Mouse (Mus musculus) adrenal gland, adult (tissue): Measurements from ENCODE around the gene Ngfr.
A peak's percentile ranks its signal among the peaks of the same experiment; 100 is the strongest.

Source experiments
- DNase-seq, 2 experiments: peaks; one replicate each; pipeline ENCODE4 v3.0.0; 2022 to 2023; ENCODE audit warnings: low spot score in 1 of 2; ENCODE audit not compliant: inconsistent age in 2 of 2

The Ngfr gene

GRCm38 (mm10) chr11:95567936-95568715 is 19.4 kb downstream of the Ngfr start:
- no peak for DNase-seq

DNA sequence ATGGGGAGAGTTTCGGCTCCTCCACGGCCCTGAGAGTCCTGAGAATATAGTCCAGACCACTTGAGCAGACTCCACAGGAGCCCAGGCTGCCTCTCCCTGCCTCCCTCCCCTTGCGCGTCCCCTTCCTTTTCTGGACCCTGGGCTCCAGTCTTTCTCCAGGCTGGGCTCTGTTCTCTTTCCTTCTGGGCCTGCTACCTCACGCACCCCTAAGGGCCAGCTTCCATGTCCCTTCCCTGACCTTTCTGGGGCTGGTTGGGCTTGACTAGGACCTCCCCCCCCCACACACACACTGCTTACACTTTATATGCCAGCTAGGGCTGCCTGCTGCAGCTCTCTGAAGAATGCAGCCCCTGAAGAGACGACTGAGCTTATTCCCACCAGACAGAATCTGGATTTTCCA is 20.2 kb downstream of the Ngfr start:
- no peak for DNase-seq

- DNase-seq, result no peak
Measured at GRCm38 (mm10) chr11:95565327-95565726, 22.2 kb downstream of the Ngfr start.

- no peak for DNase-seq
Measured at GRCm38 (mm10) chr11:95563849-95564248, 23.7 kb downstream of the Ngfr start.

DNA sequence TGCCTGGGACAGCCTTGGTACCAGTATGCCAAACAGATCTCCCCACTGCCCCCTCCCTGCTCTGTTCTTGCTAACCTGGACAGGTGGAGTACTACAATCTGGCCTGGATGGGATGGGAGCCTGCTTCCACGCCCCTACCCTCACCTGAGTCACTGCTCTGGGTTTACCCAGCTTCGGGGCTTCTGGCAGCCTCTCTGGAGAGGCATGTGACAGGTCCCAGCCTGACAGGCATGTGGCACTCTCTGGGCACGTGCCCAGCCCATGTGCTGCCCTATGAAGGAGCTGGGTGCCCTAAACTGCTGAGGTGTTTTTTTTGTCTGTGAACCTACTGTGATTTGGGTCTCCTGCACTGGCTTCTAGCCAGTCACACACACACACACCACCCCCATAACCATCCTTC is 26.8 kb downstream of the Ngfr start:
- DNase-seq, result peak in 1 of 2 experiments; percentile 24

DNA sequence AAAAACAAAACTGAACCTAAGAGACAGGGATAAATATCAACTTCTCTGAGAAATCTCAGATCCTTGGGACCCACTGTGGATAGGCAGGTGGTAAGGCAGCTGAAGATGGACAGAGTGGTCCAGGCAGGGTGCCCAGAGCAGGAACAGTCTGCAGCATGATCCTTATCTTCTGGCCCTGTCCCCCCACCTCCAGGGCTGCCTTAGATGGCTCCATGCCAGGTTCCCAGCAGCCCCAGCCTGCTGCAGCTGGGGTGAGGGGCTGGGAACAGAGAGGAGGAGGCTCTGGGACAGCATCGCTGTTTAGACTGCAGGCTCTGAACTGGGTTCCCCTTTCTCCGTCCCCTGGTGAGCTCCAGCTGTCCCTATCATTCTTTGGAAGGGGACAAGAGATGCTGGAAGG is 27.8 kb downstream of the Ngfr start:
- DNase-seq, result no peak

DNA sequence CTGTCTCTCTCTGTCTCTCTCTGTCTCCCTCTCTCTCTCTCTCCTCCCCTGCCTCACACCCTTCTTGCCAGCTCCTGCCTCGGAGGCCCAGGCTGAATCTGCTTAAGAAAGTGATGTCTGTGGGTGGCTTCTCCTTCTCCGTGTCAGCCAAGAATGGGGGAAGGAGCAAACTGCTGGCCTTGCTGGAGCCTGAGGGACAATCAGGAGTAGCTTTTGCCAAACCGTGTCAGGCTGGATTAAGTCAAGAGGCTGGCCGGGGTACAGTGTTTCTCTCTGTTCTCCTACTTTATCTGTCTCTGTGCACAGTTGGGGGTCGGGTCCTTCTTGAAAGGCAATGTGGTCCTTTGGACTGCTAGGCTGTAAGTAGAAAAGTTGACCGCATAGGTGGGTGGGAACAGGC is 29.8 kb downstream of the Ngfr start:
- no peak for DNase-seq

- DNase-seq, result no peak
Measured at GRCm38 (mm10) chr11:95557032-95557431, 30.5 kb downstream of the Ngfr start.

DNA sequence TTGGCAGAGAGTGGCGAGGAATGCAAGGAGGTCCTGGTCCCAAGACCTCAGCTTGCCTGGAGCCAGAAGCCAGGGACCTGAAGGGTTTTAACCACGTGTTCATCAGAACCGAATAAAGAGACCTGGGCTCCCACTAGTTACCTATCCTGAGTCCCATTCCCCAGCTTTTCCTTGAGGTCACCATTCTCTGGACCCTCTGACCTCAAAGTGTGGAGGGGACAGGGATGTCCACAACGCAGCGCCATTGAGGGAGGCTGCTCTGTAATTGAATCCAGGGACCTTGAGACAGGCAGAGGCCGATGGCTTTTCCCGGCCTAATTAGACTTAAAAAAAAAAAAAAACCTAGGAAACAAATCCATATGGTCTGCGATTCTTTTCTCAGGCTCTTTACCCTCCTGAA is 32.3 kb downstream of the Ngfr start:
- no peak for DNase-seq

- no peak for DNase-seq
Measured at GRCm38 (mm10) chr11:95550301-95551021, 37.1 kb downstream of the Ngfr start.

DNA sequence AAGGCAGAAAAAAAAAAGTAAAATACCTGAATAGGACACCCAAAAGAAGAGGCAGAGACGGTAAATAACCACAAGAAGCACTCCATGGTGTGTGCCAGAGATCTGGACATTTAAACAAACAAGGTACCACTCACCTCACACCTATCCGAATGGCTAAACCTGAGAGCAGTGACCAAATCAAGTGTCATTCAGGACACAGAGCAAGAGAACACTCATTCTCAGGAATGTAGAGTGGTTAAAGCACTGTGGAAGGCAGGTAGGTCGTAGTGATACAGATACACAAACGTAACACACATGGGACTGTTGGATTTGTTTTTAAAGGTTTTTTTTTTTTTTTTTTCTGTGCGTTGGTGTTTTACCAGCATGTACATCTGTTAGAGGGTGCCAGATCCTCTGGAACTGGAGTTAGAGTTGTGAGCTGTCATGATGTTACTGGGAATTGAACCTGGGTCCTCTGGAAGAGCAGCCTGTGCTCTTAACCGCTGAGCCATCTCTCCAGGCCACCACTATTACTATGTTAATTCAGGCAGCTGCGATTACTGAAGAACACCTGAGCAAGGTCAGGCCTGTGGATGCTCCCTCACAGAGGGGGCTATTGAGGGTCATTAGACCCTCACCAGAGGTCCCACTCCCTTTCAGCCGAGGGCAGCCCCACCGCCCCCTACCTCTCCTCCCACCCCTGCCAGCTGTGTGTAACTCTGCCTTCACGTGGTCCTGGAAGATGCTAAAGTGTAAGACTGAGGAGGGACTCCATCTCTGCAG is 41.3 kb downstream of the Ngfr start:
- no peak for DNase-seq

- no peak for DNase-seq
Measured at GRCm38 (mm10) chr11:95544546-95545327, 42.8 kb downstream of the Ngfr start.

GRCm38 (mm10) chr11:95540637-95541385 is 46.7 kb downstream of the Ngfr start:
- DNase-seq, result no peak

GRCm38 (mm10) chr11:95538378-95539104 is 49.0 kb downstream of the Ngfr start:
- no peak for DNase-seq

- DNase-seq, result peak; percentile 89 to 96
Measured at GRCm38 (mm10) chr11:95533484-95534160, 53.9 kb downstream of the Ngfr start.

- no peak for DNase-seq
Measured at GRCm38 (mm10) chr11:95532353-95533072, 55.0 kb downstream of the Ngfr start.

- no peak for DNase-seq
Measured at GRCm38 (mm10) chr11:95528231-95528630, 59.3 kb downstream of the Ngfr start.

DNA sequence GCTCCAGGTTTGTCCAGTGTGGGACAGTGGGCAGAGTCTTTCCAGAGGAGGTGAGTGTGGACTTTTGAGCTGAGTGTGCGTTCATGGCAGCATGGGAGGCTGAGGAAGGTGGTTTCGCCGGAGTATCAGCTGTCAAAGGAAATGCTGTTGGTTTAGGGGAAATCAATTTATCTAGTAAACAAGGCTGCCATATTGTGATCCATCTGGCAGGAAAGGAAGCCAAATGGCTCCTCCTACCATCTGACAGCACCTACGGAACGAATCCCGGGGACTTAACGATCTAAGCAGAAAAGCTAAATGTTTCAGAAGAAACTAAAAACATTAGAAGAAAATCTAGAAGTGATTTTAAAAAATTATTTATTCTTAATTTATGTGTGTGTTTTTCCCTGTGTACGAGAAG is 60.2 kb downstream of the Ngfr start:
- no peak for DNase-seq
